Mouse (Mus musculus) heart, embryonic 12.5 days (tissue): ENCODE measurements around the gene Eln. TPM values are rescaled to one million over a fixed set of nuclear protein-coding genes. Genes with fewer than 3 reads are reported as not detected.
A peak's percentile ranks its signal among the peaks of the same experiment; 100 is the strongest.

Experiments used
- ATAC-seq: fragments of 200-750 bp; cut with Nextera tagmentation; 2 replicates; pipeline ENCODE4 v1.8.0; 2017; ENCODE audit warnings: moderate TSS enrichment, moderate library complexity; ENCODE audit not compliant: insufficient number of reproducible peaks, low FRiP score
- H3K27ac ChIP-seq: fragments of 300-500 bp; sonication (generic); 2 replicates; pipeline ENCODE4 v1.5.1; 2016; ENCODE audit warnings: mild to moderate bottlenecking, moderate library complexity; ENCODE audit not compliant: poor library complexity, severe bottlenecking
- H3K27me3 ChIP-seq: fragments of 300-500 bp; sonication (generic); replicated peaks from 2 replicates; pipeline ENCODE4 v1.6.1; 2016; ENCODE audit warnings: mild to moderate bottlenecking, moderate library complexity
- H3K36me3 ChIP-seq: fragments of 300-500 bp; sonication (generic); 2 replicates; pipeline ENCODE4 v1.6.1; 2016; ENCODE audit warnings: mild to moderate bottlenecking, moderate library complexity
- H3K4me1 ChIP-seq: fragments of 300-500 bp; sonication (generic); replicated peaks from 2 replicates; pipeline ENCODE4 v1.6.1; 2016; ENCODE audit warnings: mild to moderate bottlenecking
- H3K4me2 ChIP-seq: fragments of 300-500 bp; sonication (generic); 2 replicates; pipeline ENCODE4 v1.6.1; 2016; ENCODE audit warnings: mild to moderate bottlenecking, moderate library complexity
- H3K4me3 ChIP-seq: fragments of 300-500 bp; sonication (generic); 2 replicates; pipeline ENCODE4 v1.5.1; 2016; ENCODE audit warnings: mild to moderate bottlenecking
- H3K9ac ChIP-seq: fragments of 300-500 bp; sonication (generic); 2 replicates; pipeline ENCODE4 v1.6.1; 2016; ENCODE audit warnings: mild to moderate bottlenecking, moderate library complexity
- H3K9me3 ChIP-seq: fragments of 300-500 bp; sonication (generic); replicated peaks from 2 replicates; pipeline ENCODE4 v1.6.1; 2016; ENCODE audit warnings: mild to moderate bottlenecking, moderate library complexity
- WGBS: fragments of 180-500 bp; shearing (Covaris S2); methylation state at CpG from one replicate; pipeline ENCODE4 v1.1.7; 2016; 5-methylcytosine and 5-hydroxymethylcytosine counted together
- polyA plus RNA-seq: library from polyadenylated mRNA; unstranded; fragments of >200 nt; fragmentation: Nextera tagmentation; extraction: Ambion mirVana; gene quantifications from 2 replicates; pipeline ENCODE4 v1.2.1, GENCODE M21; 2016

The Eln gene
- polyA plus RNA-seq, 1 experiment from 2014 or later = 147 TPM

DNA sequence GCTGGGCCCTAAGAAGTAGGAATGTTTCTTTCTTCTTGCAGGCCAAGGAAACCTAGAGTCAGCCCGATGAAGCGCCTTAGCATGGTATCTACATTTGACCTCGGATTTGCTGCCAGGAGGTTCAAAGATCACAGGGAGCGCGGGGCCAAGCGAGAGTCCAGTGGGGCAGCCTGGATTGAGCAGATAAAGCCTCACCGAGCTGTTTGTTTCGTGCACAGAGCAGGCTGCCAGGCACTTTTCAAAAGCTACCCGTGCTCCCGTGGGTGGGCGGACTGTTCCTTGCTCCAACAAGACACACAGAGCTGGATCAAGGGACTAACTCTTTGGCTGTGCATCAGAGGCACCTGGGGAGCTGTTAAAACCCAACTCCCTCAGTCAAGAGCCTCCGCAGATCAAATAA is 3.1 kb downstream of the Eln start:
- peaks cover 41% of the 10 kb centered on the region for H3K4me1 ChIP-seq
- ATAC-seq = no peak
- H3K27ac ChIP-seq = no peak overlapping the region
- peak overlapping the region; percentile 33 for H3K4me2 ChIP-seq
- H3K4me3 ChIP-seq = 0 out of 2 replicates have a peak overlapping the region, but pooled peaks have one; percentile 6
- no peaks in the 10 kb centered on the region for H3K9me3 ChIP-seq
- peaks cover 35% of the 10 kb centered on the region for H3K27me3 ChIP-seq
- H3K36me3 ChIP-seq = no peaks in the 10 kb centered on the region
- H3K9ac ChIP-seq = peak overlapping the region; percentile 35; the same call in 1 of the 2 replicates
- WGBS = 37% methylated on average over 12 of the region's 12 CpGs

- Histone ChIP-seq H3K36me3 (no peaks in the 10 kb centered on the region), H3K27ac (peak overlapping the region; percentile 67; the same call in 1 of the 2 replicates), H3K4me3 (no peak overlapping the region), H3K27me3 (peaks cover 35% of the 10 kb centered on the region), H3K9me3 (no peaks in the 10 kb centered on the region), H3K4me2 (peak overlapping the region; percentile 43), H3K9ac (peak overlapping the region; percentile 6; the same call in 1 of the 2 replicates), H3K4me1 (peaks cover 33% of the 10 kb centered on the region)
- no peak for ATAC-seq
- 15% methylated on average over 18 of the region's 19 CpGs for WGBS
These were observed 4.8 kb downstream of the Eln start for GRCm38 (mm10) chr5:134742221-134742795.

- no peaks in the 10 kb centered on the region for H3K9me3 ChIP-seq
- 56% methylated on average over 11 of the region's 11 CpGs for WGBS
- peaks cover 25% of the 10 kb centered on the region for H3K4me1 ChIP-seq
- peaks cover 3% of the 10 kb centered on the region; the same call in 1 of the 2 replicates for H3K36me3 ChIP-seq
- H3K4me3 ChIP-seq = no peak overlapping the region
- peaks cover 23% of the 10 kb centered on the region for H3K27me3 ChIP-seq
- H3K27ac ChIP-seq = peak overlapping the region; percentile 67
- H3K4me2 ChIP-seq = no peak overlapping the region
- H3K9ac ChIP-seq = no peak overlapping the region
- ATAC-seq = peak; percentile 49
These were observed 6.4 kb downstream of the Eln start for GRCm38 (mm10) chr5:134740501-134741341.

- 60% methylated on average over 3 of the region's 3 CpGs for WGBS
- no peak overlapping the region for H3K9ac ChIP-seq
- peaks cover 30% of the 10 kb centered on the region for H3K4me1 ChIP-seq
- peaks cover 19% of the 10 kb centered on the region for H3K27me3 ChIP-seq
- H3K4me2 ChIP-seq = no peak overlapping the region
- H3K4me3 ChIP-seq = no peak overlapping the region
- peaks cover 7% of the 10 kb centered on the region for H3K36me3 ChIP-seq
- H3K9me3 ChIP-seq = no peaks in the 10 kb centered on the region
- no peak for ATAC-seq
- 0 out of 2 replicates have a peak overlapping the region, but pooled peaks have one; percentile 28 for H3K27ac ChIP-seq
These were observed 7.2 kb downstream of the Eln start for GRCm38 (mm10) chr5:134739951-134740350.

DNA sequence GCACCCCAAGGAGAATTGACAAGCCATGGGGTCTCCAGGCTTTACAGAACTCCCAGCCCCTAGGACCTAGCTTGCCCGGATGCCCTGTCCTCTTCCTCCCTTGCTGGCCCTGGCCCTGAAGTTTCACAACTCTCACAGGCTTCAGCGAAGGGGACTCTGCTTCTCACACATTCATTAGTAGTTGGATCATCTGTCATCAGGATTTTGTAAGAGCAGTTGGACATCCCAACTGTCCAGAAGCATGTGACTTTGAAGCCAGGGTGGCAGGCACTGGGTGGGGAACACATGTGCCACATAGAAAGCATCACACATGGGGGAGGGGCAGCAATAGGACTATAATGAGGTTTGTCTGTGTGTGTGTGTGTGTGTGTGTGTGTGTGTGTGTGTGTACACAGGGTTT is 12.2 kb downstream of the Eln start:
- Histone ChIP-seq H3K27me3 (peaks cover 4% of the 10 kb centered on the region; the same call in 1 of the 2 replicates), H3K9me3 (no peaks in the 10 kb centered on the region), H3K4me1 (peaks cover 7% of the 10 kb centered on the region), H3K36me3 (peaks cover 7% of the 10 kb centered on the region), H3K4me3 (no peak overlapping the region), H3K27ac (no peak overlapping the region), H3K9ac (no peak overlapping the region), H3K4me2 (no peak overlapping the region)
- 62% methylated on average over 2 of the region's 2 CpGs for WGBS
- ATAC-seq = 0 out of 2 replicates have a peak, but pooled peaks have one; percentile 40

DNA sequence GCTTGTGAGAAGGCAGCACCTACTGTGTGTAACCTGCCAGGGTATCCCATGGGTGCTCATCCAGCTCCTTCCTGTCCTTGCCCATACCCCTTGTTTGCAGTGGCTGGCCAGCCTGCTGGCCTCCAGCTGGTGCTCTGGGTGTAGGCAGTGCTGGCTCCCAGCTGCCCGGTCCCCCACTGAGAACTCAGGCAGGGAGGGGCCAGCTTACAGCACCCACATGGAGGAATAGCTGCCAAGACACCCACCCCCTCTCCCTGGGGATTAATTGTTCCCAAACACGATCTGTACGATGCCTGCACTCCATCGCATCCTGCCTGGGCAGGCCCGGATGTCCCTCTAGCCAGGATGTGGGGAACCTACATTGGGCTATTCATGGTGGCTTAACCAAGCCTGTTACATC is 13.1 kb downstream of the Eln start:
- ATAC-seq = no peak
- no peak overlapping the region for H3K27ac ChIP-seq
- 68% methylated on average over 5 of the region's 5 CpGs for WGBS

DNA sequence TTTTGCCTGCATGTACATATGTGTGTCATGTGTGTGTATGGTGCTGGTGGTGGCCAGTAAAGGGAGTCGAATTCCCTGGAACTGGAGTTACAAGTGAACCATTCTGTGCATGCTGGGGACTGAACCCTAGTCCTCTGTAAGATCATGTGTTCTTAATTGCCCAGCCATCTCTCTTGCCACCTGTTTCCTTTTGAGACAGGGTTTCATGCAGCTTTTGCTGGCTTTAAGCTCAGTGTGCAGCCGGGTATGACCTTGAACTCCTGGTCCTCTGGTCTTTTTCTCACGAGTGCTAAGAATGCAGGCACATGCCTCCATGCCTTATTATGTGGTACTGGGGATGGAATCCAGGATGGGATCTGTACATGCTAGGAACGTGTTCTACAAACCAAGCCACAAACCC is 13.9 kb downstream of the Eln start:
- no peak for ATAC-seq
- Histone ChIP-seq H3K9me3 (no peaks in the 10 kb centered on the region), H3K4me2 (no peak overlapping the region), H3K27me3 (peaks cover 4% of the 10 kb centered on the region; the same call in 1 of the 2 replicates), H3K9ac (no peak overlapping the region), H3K27ac (no peak overlapping the region), H3K36me3 (peaks cover 7% of the 10 kb centered on the region), H3K4me1 (peaks cover 7% of the 10 kb centered on the region), H3K4me3 (no peak overlapping the region)
- WGBS = 55% methylated on average over 4 of the region's 4 CpGs

More for the DNA sequence above, 13.1 kb downstream of the Eln start:
- H3K36me3 ChIP-seq = peaks cover 7% of the 10 kb centered on the region
- no peak overlapping the region for H3K9ac ChIP-seq
- H3K27me3 ChIP-seq = peaks cover 4% of the 10 kb centered on the region; the same call in 1 of the 2 replicates
- no peak overlapping the region for H3K4me2 ChIP-seq
- peaks cover 7% of the 10 kb centered on the region for H3K4me1 ChIP-seq
- no peaks in the 10 kb centered on the region for H3K9me3 ChIP-seq
- no peak overlapping the region for H3K4me3 ChIP-seq

- ATAC-seq = no peak
- 86% methylated on average over 12 of the region's 12 CpGs for WGBS
- H3K27ac ChIP-seq = no peak overlapping the region
- H3K36me3 ChIP-seq = peaks cover 6% of the 10 kb centered on the region
- H3K27me3 ChIP-seq = no peaks in the 10 kb centered on the region
- no peaks in the 10 kb centered on the region for H3K9me3 ChIP-seq
- no peaks in the 10 kb centered on the region for H3K4me1 ChIP-seq
- no peak overlapping the region for H3K4me3 ChIP-seq
- H3K4me2 ChIP-seq = no peak overlapping the region
- no peak overlapping the region for H3K9ac ChIP-seq
These were observed 18.0 kb downstream of the Eln start for GRCm38 (mm10) chr5:134729124-134729523.

DNA sequence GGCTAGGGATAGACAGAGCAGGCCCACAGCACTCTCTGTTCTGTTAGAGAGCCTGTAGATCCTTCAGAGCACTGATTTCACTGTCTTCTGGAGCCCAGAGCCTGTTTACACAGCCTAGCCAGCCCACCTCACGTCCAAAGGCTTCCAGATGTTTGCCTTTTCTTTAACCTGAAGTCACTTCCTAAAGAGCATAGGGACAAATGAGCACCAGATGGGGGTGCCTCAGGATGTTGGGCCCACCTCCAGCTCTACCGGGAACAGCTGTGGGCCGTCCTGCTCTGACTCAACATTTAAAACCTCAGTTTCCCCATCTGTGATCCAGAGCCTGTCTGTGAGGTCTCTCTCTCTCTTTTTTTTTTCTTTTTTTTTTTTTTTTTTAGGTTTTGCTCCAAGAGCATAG is 18.6 kb downstream of the Eln start:
- no peaks in the 10 kb centered on the region for H3K9me3 ChIP-seq
- H3K4me3 ChIP-seq = no peak overlapping the region
- no peaks in the 10 kb centered on the region for H3K4me1 ChIP-seq
- no peak overlapping the region for H3K4me2 ChIP-seq
- H3K27ac ChIP-seq = no peak overlapping the region
- no peak overlapping the region for H3K9ac ChIP-seq
- 67% methylated on average over 3 of the region's 3 CpGs for WGBS
- peaks cover 6% of the 10 kb centered on the region for H3K36me3 ChIP-seq
- ATAC-seq = no peak
- H3K27me3 ChIP-seq = no peaks in the 10 kb centered on the region

- no peak for ATAC-seq
- H3K4me3 ChIP-seq = no peak overlapping the region
- 71% methylated on average over 8 of the region's 8 CpGs for WGBS
These were observed 20.0 kb downstream of the Eln start for GRCm38 (mm10) chr5:134727001-134727639.

DNA sequence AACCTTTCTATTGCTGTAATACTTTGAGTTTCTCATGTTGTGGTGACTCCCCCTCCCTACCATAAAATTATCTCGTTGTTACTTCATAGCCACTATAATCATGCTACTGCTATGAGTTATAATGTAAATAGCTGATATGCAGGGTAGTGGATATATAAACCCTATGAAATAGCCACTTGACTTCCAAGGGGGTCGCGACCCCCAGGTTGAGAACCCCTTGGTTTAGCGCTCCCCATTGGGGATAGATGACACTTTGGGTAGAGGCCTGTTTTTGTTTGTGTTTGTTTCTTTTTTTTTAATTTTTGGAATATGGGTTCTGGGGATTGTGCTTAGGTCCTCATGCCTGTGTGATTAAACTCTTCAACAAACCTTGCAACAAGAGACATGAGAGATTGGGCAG is 21.8 kb downstream of the Eln start:
- peaks cover under 1% of the 10 kb centered on the region for H3K4me1 ChIP-seq
- H3K4me3 ChIP-seq = no peak overlapping the region
- H3K27ac ChIP-seq = no peak overlapping the region
- no peaks in the 10 kb centered on the region for H3K9me3 ChIP-seq
- H3K9ac ChIP-seq = no peak overlapping the region
- no peak for ATAC-seq
- peaks cover 10% of the 10 kb centered on the region; the same call in 1 of the 2 replicates for H3K27me3 ChIP-seq
- peaks cover 6% of the 10 kb centered on the region for H3K36me3 ChIP-seq
- H3K4me2 ChIP-seq = no peak overlapping the region
- 66% methylated on average over 4 of the region's 4 CpGs for WGBS

More at GRCm38 (mm10) chr5:134727001-134727639, 20.0 kb downstream of the Eln start:
- H3K27me3 ChIP-seq = 0 out of 2 replicates have a peak, but pooled peaks cover 4% of the 10 kb centered on the region
- no peaks in the 10 kb centered on the region for H3K4me1 ChIP-seq
- peaks cover 6% of the 10 kb centered on the region for H3K36me3 ChIP-seq
- no peaks in the 10 kb centered on the region for H3K9me3 ChIP-seq
- no peak overlapping the region for H3K4me2 ChIP-seq
- no peak overlapping the region for H3K27ac ChIP-seq
- H3K9ac ChIP-seq = no peak overlapping the region
